Mouse (Mus musculus) gonadal fat pad, adult 2 months (tissue): Measurements from ENCODE around the gene Plcd1. TPM values are rescaled to one million over a fixed set of nuclear protein-coding genes. Genes with fewer than 3 reads are reported as not detected.

Experiments
- DNase-seq: peaks from one replicate; pipeline ENCODE4 v3.0.0-alpha.2; 2012; ENCODE audit warnings: low read depth
- polyA plus RNA-seq: library from polyadenylated mRNA; depleted of rRNA; stranded (reverse); fragments of >200 nt; gene quantifications from 2 replicates; pipeline ENCODE4 v1.2.3, GENCODE M21; 2012; rRNA removed

The Plcd1 gene
- polyA plus RNA-seq, 1 experiment: 37.4 TPM

- DNase-seq: no peak
Measured at GRCm38 (mm10) chr9:119025263-119025662, 68.0 kb downstream of the Plcd1 start.

GRCm38 (mm10) chr9:119021731-119022130, 71.6 kb downstream of the Plcd1 start:
- DNase-seq: no peak

Other genes with a start within 250 kb of the Plcd1 start
- 40.5 and 42.4 TPM in 2 replicates for gene Ctdspl, start 167.0 kb downstream of the Plcd1 start, polyA plus RNA-seq
- 13.6 and 15.1 TPM in 2 replicates for gene Vill, start 40.7 kb downstream of the Plcd1 start, polyA plus RNA-seq
- gene Dlec1, start 9.0 kb upstream of the Plcd1 start, polyA plus RNA-seq: 8.1 and 12.9 TPM in 2 replicates
- gene Acaa1b, start 63.6 kb upstream of the Plcd1 start, polyA plus RNA-seq: 30.0 and 48.1 TPM in 2 replicates
- gene Gm47289, start 65.7 kb upstream of the Plcd1 start, polyA plus RNA-seq: 0.05 TPM in 1 of 2 replicates, not detected in the other
- gene Slc22a13, start 115.6 kb upstream of the Plcd1 start, polyA plus RNA-seq: 0.09 TPM in 1 of 2 replicates, not detected in the other
- 19.3 and 19.4 TPM in 2 replicates for gene Oxsr1, start 228.9 kb upstream of the Plcd1 start, polyA plus RNA-seq
- gene Acaa1a, start 246.2 kb upstream of the Plcd1 start, polyA plus RNA-seq: 192 and 217 TPM in 2 replicates
- 33.9 and 40.7 TPM in 2 replicates for gene Myd88, start 247.9 kb upstream of the Plcd1 start, polyA plus RNA-seq